Mouse (Mus musculus): ENCODE measurements at regions not wholly inside any gene's neighbourhood (a gene's known extent, or its start where the extent isn't known, plus 50 kb on each side); places are given as distances from the start of the nearest gene placed in this dataset.

DNA sequence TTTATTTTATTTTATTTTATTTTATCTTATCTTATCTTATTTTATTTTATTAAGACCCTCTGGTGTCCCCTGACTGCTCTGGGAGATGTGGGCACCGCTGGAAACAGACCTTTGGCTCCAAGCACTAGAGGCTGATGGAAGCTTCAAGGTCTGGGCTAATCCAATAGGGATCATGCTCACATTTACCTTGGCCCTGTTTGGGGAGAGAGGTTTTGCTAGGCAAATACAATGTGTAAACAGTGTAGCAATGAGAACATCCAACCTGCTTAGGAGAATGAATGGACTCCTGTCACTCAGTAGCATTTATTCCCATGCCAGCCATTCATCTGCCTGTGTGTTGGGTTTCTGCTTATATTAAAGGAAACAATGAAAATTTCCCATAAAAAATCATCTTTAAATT is 313.8 kb downstream of the Prdm2 start:
- Histone ChIP-seq H3K4me1 (ENCODE audit: control insufficient read depth, insufficient read depth, insufficient read length) (no peaks in the 10 kb centered on the region), H3K4me3 (ENCODE audit: extremely low read depth, insufficient read depth, insufficient read length) (no peak overlapping the region), H3K27me3 (ENCODE audit: control insufficient read depth, insufficient read depth, low read length) (no peaks in the 10 kb centered on the region), H3K27ac (ENCODE audit: insufficient read depth, low read length) (no peak overlapping the region), H3K36me3 (ENCODE audit: control insufficient read depth, insufficient read depth, low read length) (no peaks in the 10 kb centered on the region)
- 79% methylated on average over 1 of the region's 1 CpGs for WGBS
- no peak for DNase-seq (ENCODE audit: low read depth in 1 of 2, low spot score in 2 of 2)
- TF ChIP-seq CTCF (IDR thresholded peaks at IDR 0.05; ENCODE audit: extremely low read depth, insufficient read depth, insufficient read length, insufficient replicate concordance): no peak
- no peak for TF ChIP-seq POLR2A (IDR thresholded peaks at IDR 0.05; ENCODE audit: low read depth, low read length)

DNA sequence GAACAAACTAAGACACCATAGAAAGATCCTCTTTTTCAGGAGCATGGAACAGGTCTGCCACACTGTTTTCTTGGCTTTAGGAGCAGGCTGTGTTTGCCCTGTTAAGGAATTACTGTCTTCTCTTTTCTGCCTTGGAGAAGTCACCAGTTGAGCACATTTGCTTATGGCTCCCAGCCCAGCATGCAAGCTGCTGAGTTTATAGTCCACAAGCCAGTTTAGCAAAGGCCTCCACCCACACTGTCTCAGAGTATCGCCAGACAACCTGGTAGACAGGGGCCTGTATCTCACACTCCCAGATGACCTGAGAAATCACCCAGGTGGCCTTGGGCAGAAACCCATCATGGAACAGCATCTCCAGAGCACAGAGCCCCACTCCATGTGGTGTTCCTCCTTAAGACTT is 322.1 kb downstream of the Prdm2 start:
- Histone ChIP-seq H3K36me3 (ENCODE audit: control insufficient read depth, insufficient read depth, low read length) (no peaks in the 10 kb centered on the region), H3K27me3 (ENCODE audit: control insufficient read depth, insufficient read depth, low read length) (no peaks in the 10 kb centered on the region), H3K4me1 (ENCODE audit: control insufficient read depth, insufficient read depth, insufficient read length) (no peaks in the 10 kb centered on the region), H3K27ac (ENCODE audit: insufficient read depth, low read length) (no peak overlapping the region), H3K4me3 (ENCODE audit: extremely low read depth, insufficient read depth, insufficient read length) (no peak overlapping the region)
- no peak for TF ChIP-seq CTCF (IDR thresholded peaks at IDR 0.05; ENCODE audit: extremely low read depth, insufficient read depth, insufficient read length, insufficient replicate concordance)
- TF ChIP-seq POLR2A (IDR thresholded peaks at IDR 0.05; ENCODE audit: low read depth, low read length): no peak
- WGBS: 89% methylated on average over 1 of the region's 1 CpGs
- no peak for DNase-seq (ENCODE audit: low read depth in 1 of 2, low spot score in 2 of 2)

DNA sequence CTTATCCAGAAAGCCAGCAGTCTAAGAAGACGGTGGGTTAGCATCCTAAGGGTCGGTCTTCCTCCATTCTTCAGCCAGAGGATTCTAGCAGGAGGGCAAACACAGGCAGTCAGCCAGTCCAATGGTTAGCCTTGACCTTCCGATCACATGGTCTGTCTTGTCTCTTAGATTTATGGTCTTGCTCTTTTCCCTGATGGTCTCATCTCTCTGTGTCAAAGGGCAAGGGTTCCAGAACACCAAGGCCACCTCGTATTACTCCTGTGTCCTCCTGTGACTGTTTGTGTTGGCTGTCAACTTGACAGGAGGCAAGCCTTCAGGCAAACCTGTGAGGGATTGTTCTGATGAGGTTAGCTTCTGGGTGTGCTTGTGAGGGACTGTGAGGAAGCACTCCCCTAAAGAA is 323.9 kb downstream of the Prdm2 start:
- no peak overlapping the region for H3K27ac ChIP-seq (ENCODE audit: insufficient read depth, low read length)
- no peaks in the 10 kb centered on the region for H3K36me3 ChIP-seq (ENCODE audit: control insufficient read depth, insufficient read depth, low read length)
- no peak overlapping the region for H3K4me3 ChIP-seq (ENCODE audit: extremely low read depth, insufficient read depth, insufficient read length)
- no peaks in the 10 kb centered on the region for H3K4me1 ChIP-seq (ENCODE audit: control insufficient read depth, insufficient read depth, insufficient read length)
- 72% methylated on average over 4 of the region's 4 CpGs for WGBS
- no peaks in the 10 kb centered on the region for H3K27me3 ChIP-seq (ENCODE audit: control insufficient read depth, insufficient read depth, low read length)
- TF ChIP-seq POLR2A (IDR thresholded peaks at IDR 0.05; ENCODE audit: low read depth, low read length) (no peak), CTCF (IDR thresholded peaks at IDR 0.05; ENCODE audit: extremely low read depth, insufficient read depth, insufficient read length, insufficient replicate concordance) (no peak)
- no peak for DNase-seq (ENCODE audit: low read depth in 1 of 2, low spot score in 2 of 2)

DNA sequence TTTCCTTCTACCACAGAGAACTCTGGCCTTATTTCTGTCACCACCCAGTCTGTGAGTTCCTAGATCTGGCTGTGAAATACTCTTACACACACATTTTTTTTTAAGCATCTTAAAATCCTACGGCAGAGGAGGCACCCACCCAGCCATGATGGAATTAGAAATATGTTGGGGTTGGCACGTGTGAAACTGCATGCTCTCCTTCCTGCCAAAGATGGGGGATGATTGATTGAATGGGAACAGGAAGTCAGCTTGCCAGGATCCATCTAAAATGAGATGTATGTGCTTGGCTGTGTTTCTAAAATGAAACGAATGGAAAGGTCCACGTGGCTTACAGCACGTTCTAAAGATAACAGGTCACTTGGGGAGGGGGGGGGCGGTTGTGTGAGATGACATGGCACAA is 324.9 kb downstream of the Prdm2 start:
- TF ChIP-seq CTCF (IDR thresholded peaks at IDR 0.05; ENCODE audit: extremely low read depth, insufficient read depth, insufficient read length, insufficient replicate concordance): no peak
- TF ChIP-seq POLR2A (IDR thresholded peaks at IDR 0.05; ENCODE audit: low read depth, low read length): no peak
- 23% methylated on average over 6 of the region's 6 CpGs for WGBS
- Histone ChIP-seq H3K4me3 (ENCODE audit: extremely low read depth, insufficient read depth, insufficient read length) (no peak overlapping the region), H3K36me3 (ENCODE audit: control insufficient read depth, insufficient read depth, low read length) (no peaks in the 10 kb centered on the region), H3K27ac (ENCODE audit: insufficient read depth, low read length) (no peak overlapping the region), H3K4me1 (ENCODE audit: control insufficient read depth, insufficient read depth, insufficient read length) (no peaks in the 10 kb centered on the region), H3K27me3 (ENCODE audit: control insufficient read depth, insufficient read depth, low read length) (no peaks in the 10 kb centered on the region)
- DNase-seq (ENCODE audit: low read depth in 1 of 2, low spot score in 2 of 2): no peak

DNA sequence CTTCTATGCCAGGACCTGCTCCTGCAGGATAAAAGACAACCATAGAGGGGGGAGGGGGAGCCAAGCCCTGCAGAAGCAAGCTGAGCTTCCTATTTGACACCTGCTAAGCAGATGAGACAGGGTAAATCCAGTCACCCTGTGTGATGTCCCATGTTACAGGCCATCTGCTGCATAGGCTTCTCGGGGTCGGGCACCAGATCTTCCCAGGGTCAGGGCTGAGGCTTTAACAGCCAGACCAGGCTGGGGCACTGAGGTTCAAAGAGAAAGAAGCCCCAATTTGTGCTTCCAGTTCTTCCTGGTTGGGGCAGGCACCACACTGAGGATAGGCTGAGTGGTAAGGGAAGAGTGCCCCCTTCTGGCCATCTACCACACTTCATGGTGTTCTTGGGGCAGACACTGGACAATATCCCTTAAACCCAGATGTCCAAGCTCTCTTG is 332.5 kb downstream of the Prdm2 start:
- no peak for DNase-seq (ENCODE audit: low read depth in 1 of 2, low spot score in 2 of 2)
- Histone ChIP-seq H3K36me3 (ENCODE audit: control insufficient read depth, insufficient read depth, low read length) (no peaks in the 10 kb centered on the region), H3K27ac (ENCODE audit: insufficient read depth, low read length) (no peak overlapping the region), H3K27me3 (ENCODE audit: control insufficient read depth, insufficient read depth, low read length) (no peaks in the 10 kb centered on the region), H3K4me3 (ENCODE audit: extremely low read depth, insufficient read depth, insufficient read length) (no peak overlapping the region), H3K4me1 (ENCODE audit: control insufficient read depth, insufficient read depth, insufficient read length) (no peaks in the 10 kb centered on the region)
- TF ChIP-seq CTCF (IDR thresholded peaks at IDR 0.05; ENCODE audit: extremely low read depth, insufficient read depth, insufficient read length, insufficient replicate concordance) (no peak), POLR2A (IDR thresholded peaks at IDR 0.05; ENCODE audit: low read depth, low read length) (no peak)
- 18% methylated on average over 2 of the region's 2 CpGs for WGBS

DNA sequence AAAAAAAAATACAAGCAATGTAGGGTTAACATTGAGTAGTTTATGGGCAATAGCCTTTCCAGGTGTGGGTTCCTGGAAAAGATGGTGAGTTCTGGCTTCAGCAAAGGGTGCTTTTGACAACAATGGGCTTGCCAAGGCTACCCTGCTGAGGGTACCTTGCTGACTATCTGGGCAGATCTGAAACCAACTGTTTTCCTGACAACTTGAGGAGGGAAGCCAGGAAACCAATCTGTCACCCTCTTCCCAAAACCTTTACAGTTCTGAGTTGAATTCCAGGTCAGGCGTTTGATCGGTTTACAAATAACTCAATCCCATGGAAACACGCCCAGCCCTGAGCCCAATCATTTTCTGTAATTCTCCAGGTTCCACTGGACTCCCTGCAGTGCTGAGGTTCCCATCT is 336.6 kb downstream of the Prdm2 start:
- DNase-seq (ENCODE audit: low read depth in 1 of 2, low spot score in 2 of 2): no peak
- H3K4me1 ChIP-seq (ENCODE audit: control insufficient read depth, insufficient read depth, insufficient read length): no peaks in the 10 kb centered on the region
- H3K27ac ChIP-seq (ENCODE audit: insufficient read depth, low read length): no peak overlapping the region
- no peaks in the 10 kb centered on the region for H3K36me3 ChIP-seq (ENCODE audit: control insufficient read depth, insufficient read depth, low read length)
- TF ChIP-seq CTCF (IDR thresholded peaks at IDR 0.05; ENCODE audit: extremely low read depth, insufficient read depth, insufficient read length, insufficient replicate concordance) (no peak), POLR2A (IDR thresholded peaks at IDR 0.05; ENCODE audit: low read depth, low read length) (no peak)
- no peaks in the 10 kb centered on the region for H3K27me3 ChIP-seq (ENCODE audit: control insufficient read depth, insufficient read depth, low read length)
- no peak overlapping the region for H3K4me3 ChIP-seq (ENCODE audit: extremely low read depth, insufficient read depth, insufficient read length)
- WGBS: 97% methylated on average over 3 of the region's 3 CpGs

DNA sequence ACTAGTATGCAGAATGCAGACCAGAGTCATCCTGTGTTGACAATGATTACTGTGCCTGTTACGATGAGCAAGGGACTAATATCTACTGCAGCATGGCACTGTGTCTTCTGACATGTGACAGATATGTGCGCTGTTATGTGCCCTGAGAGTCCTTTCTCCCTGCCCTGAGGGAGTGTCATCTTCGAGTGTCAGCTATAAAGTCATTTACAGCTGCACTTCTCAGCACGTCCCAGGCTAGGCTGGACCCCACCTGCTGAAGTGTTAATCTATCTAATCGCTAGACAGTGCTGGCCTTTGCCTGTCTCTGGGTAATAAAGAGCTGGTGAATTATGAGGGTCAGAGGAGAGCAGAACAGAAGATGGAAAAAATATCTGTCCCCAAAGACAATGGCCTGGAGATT is 337.7 kb downstream of the Prdm2 start:
- DNase-seq (ENCODE audit: low read depth in 1 of 2, low spot score in 2 of 2): no peak
- no peaks in the 10 kb centered on the region for H3K4me1 ChIP-seq (ENCODE audit: control insufficient read depth, insufficient read depth, insufficient read length)
- H3K36me3 ChIP-seq (ENCODE audit: control insufficient read depth, insufficient read depth, low read length): no peaks in the 10 kb centered on the region
- TF ChIP-seq CTCF (IDR thresholded peaks at IDR 0.05; ENCODE audit: extremely low read depth, insufficient read depth, insufficient read length, insufficient replicate concordance) (no peak), POLR2A (IDR thresholded peaks at IDR 0.05; ENCODE audit: low read depth, low read length) (no peak)
- no peaks in the 10 kb centered on the region for H3K27me3 ChIP-seq (ENCODE audit: control insufficient read depth, insufficient read depth, low read length)
- 86% methylated on average over 5 of the region's 5 CpGs for WGBS
- H3K27ac ChIP-seq (ENCODE audit: insufficient read depth, low read length): no peak overlapping the region
- no peak overlapping the region for H3K4me3 ChIP-seq (ENCODE audit: extremely low read depth, insufficient read depth, insufficient read length)
